Mouse (Mus musculus) embryo, embryonic 10 days (tissue): Measurements from ENCODE around the gene Neu2.
"Not testable (repeated sequence)": the region's sequence is repeated elsewhere in the genome, so short reads cannot be mapped to it uniquely, and the experiment has no call there.

Source experiments
- DNase-seq: peaks from one replicate; pipeline ENCODE4 v3.0.0-alpha.2; 2015; ENCODE audit warnings: low spot score

Neu2 gene

GRCm38 (mm10) chr1:87509561-87510165 is at the start of gene Neu2:
Gene Neu2 (plus strand): TSS chr1:87509889.
- DNase-seq: peak; percentile 14

- DNase-seq: no peak
Measured at GRCm38 (mm10) chr1:87467469-87467868, 42.2 kb upstream of the Neu2 start.

- DNase-seq: peak; percentile 9
Measured at GRCm38 (mm10) chr1:87468321-87468720, 41.4 kb upstream of the Neu2 start.

- DNase-seq: not testable (repeated sequence)
Measured at GRCm38 (mm10) chr1:87469971-87470370, 39.7 kb upstream of the Neu2 start, which contains the start of gene Snorc. Gene Snorc (plus strand): TSS chr1:87470271.

GRCm38 (mm10) chr1:87471914-87472313 is 37.8 kb upstream of the Neu2 start:
- no peak for DNase-seq

- no peak for DNase-seq
Measured at GRCm38 (mm10) chr1:87472576-87472975, 37.1 kb upstream of the Neu2 start.

- DNase-seq: peak; percentile 10
Measured at GRCm38 (mm10) chr1:87475076-87475895, 34.4 kb upstream of the Neu2 start.

GRCm38 (mm10) chr1:87482546-87482945 is 27.1 kb upstream of the Neu2 start:
- no peak for DNase-seq

GRCm38 (mm10) chr1:87486386-87486785 is 23.3 kb upstream of the Neu2 start:
- DNase-seq: no peak

- DNase-seq: no peak
Measured at GRCm38 (mm10) chr1:87492285-87492684, 17.4 kb upstream of the Neu2 start.

GRCm38 (mm10) chr1:87493542-87493941 is 16.1 kb upstream of the Neu2 start:
- no peak for DNase-seq

GRCm38 (mm10) chr1:87505524-87505923 is 4.2 kb upstream of the Neu2 start:
- no peak for DNase-seq

- no peak for DNase-seq
Measured at GRCm38 (mm10) chr1:87507857-87508256, 1.8 kb upstream of the Neu2 start.

- DNase-seq: peak; percentile 18
Measured at GRCm38 (mm10) chr1:87508591-87509560, 813 bp upstream of the Neu2 start.

- DNase-seq: peak; percentile 61
Measured at GRCm38 (mm10) chr1:87510166-87510691, 540 bp downstream of the Neu2 start.

GRCm38 (mm10) chr1:87510845-87511244 is 1.2 kb downstream of the Neu2 start:
- no peak for DNase-seq

GRCm38 (mm10) chr1:87520467-87520866 is 10.8 kb downstream of the Neu2 start:
- no peak for DNase-seq

- DNase-seq: no peak
Measured at GRCm38 (mm10) chr1:87521523-87521922, 11.8 kb downstream of the Neu2 start.

- no peak for DNase-seq
Measured at GRCm38 (mm10) chr1:87525041-87525440, 15.4 kb downstream of the Neu2 start.

- DNase-seq: no peak
Measured at GRCm38 (mm10) chr1:87527191-87527590, 17.5 kb downstream of the Neu2 start.

- no peak for DNase-seq
Measured at GRCm38 (mm10) chr1:87532346-87532745, 22.7 kb downstream of the Neu2 start.

GRCm38 (mm10) chr1:87534118-87534517 is 24.4 kb downstream of the Neu2 start:
- DNase-seq: no peak
